Mouse (Mus musculus) small intestine, adult 2 months (tissue): ENCODE results near the gene Rad54l. TPM values are rescaled to one million over a fixed set of nuclear protein-coding genes. Genes with fewer than 3 reads are reported as not detected.

ENCODE experiments used
- H3K27ac ChIP-seq: fragments of 200-500 bp; 2 replicates; pipeline ENCODE4 v1.5.1; 2012; ENCODE audit warnings: low read depth, low read length, control low read depth, inconsistent platforms; ENCODE audit not compliant: insufficient read depth
- H3K27me3 ChIP-seq: fragments of 200-500 bp; 2 replicates; pipeline ENCODE4 v1.6.1; 2012; ENCODE audit warnings: mild to moderate bottlenecking, moderate library complexity, low read length, inconsistent platforms; ENCODE audit not compliant: control insufficient read depth, insufficient read depth
- H3K36me3 ChIP-seq: fragments of 200-500 bp; 2 replicates; pipeline ENCODE4 v1.6.1; 2012; ENCODE audit warnings: mild to moderate bottlenecking, low read length, control low read depth, inconsistent platforms; ENCODE audit not compliant: control insufficient read depth, insufficient read depth
- H3K4me1 ChIP-seq: fragments of 200-500 bp; 2 replicates; pipeline ENCODE4 v1.6.1; 2012; ENCODE audit warnings: low read length, inconsistent platforms, mixed read lengths; ENCODE audit not compliant: control insufficient read depth, insufficient read depth, insufficient read length
- H3K4me3 ChIP-seq: fragments of 200-500 bp; 2 replicates; pipeline ENCODE4 v1.5.1; 2012; ENCODE audit warnings: low read depth, mild to moderate bottlenecking, control low read depth, inconsistent platforms, low read length, moderate library complexity
- CTCF ChIP-seq: fragments of 200-500 bp; IDR thresholded peaks from 2 replicates; pipeline ENCODE4 v1.5.1; 2012; ENCODE audit warnings: low read depth, mild to moderate bottlenecking, control low read depth, inconsistent platforms, low read length, moderate library complexity, mixed read lengths; ENCODE audit not compliant: insufficient replicate concordance, insufficient read length; ENCODE audit errors: extremely low read depth
- POLR2A ChIP-seq: fragments of 200-500 bp; IDR thresholded peaks from 2 replicates; pipeline ENCODE4 v1.6.1; 2012; ENCODE audit warnings: low read depth, mild to moderate bottlenecking, control low read depth, inconsistent platforms, low read length, moderate library complexity
- WGBS: fragments of 180-500 bp; shearing (Covaris S2); methylation state at CpG from one replicate; pipeline ENCODE4 v1.1.7; 2018; 5-methylcytosine and 5-hydroxymethylcytosine counted together
- polyA plus RNA-seq: library from polyadenylated mRNA; depleted of rRNA; stranded (reverse); fragments of >200 nt; gene quantifications from 2 replicates; pipeline ENCODE4 v1.2.3, GENCODE M21; 2012

Rad54l gene
- polyA plus RNA-seq, 1 experiment = 1.5 TPM

GRCm38 (mm10) chr4:116140801-116141574, 17.5 kb upstream of the Rad54l start:
- TF ChIP-seq CTCF (no peak), POLR2A (no peak)
- 77% methylated on average over 7 of the region's 7 CpGs for WGBS
- Histone ChIP-seq H3K27ac (no peak overlapping the region), H3K27me3 (peaks cover 9% of the 10 kb centered on the region; the same call in 1 of the 2 replicates), H3K4me1 (peaks cover 5% of the 10 kb centered on the region), H3K4me3 (no peak overlapping the region), H3K36me3 (no peaks in the 10 kb centered on the region)

- WGBS = 70% methylated on average over 13 of the region's 13 CpGs
- Histone ChIP-seq H3K27me3 (0 out of 2 replicates have a peak, but pooled peaks cover 3% of the 10 kb centered on the region), H3K4me3 (no peak overlapping the region), H3K4me1 (no peaks in the 10 kb centered on the region), H3K36me3 (no peaks in the 10 kb centered on the region), H3K27ac (no peak overlapping the region)
- no peak for TF ChIP-seq CTCF
- no peak for TF ChIP-seq POLR2A
These were observed 14.0 kb upstream of the Rad54l start for GRCm38 (mm10) chr4:116137421-116137996.

- Histone ChIP-seq H3K36me3 (no peaks in the 10 kb centered on the region), H3K4me3 (no peak overlapping the region), H3K27ac (no peak overlapping the region), H3K4me1 (no peaks in the 10 kb centered on the region), H3K27me3 (no peaks in the 10 kb centered on the region)
- TF ChIP-seq CTCF (peak; percentile 42; the same call in 1 of the 2 replicates), POLR2A (no peak)
- WGBS = 39% methylated on average over 2 of the region's 2 CpGs
These were observed 11.5 kb upstream of the Rad54l start for GRCm38 (mm10) chr4:116134990-116135389.

- Histone ChIP-seq H3K4me1 (no peaks in the 10 kb centered on the region), H3K27me3 (no peaks in the 10 kb centered on the region), H3K36me3 (no peaks in the 10 kb centered on the region), H3K27ac (no peak overlapping the region), H3K4me3 (no peak overlapping the region)
- no peak for TF ChIP-seq POLR2A
- no peak for TF ChIP-seq CTCF
- WGBS = 46% methylated on average over 4 of the region's 4 CpGs
These were observed 9.6 kb upstream of the Rad54l start for GRCm38 (mm10) chr4:116133126-116133525.

GRCm38 (mm10) chr4:116127956-116128355, 4.5 kb upstream of the Rad54l start:
- Histone ChIP-seq H3K4me3 (no peak overlapping the region), H3K36me3 (no peaks in the 10 kb centered on the region), H3K27ac (no peak overlapping the region), H3K4me1 (peaks cover 5% of the 10 kb centered on the region; the same call in 1 of the 2 replicates), H3K27me3 (no peaks in the 10 kb centered on the region)
- TF ChIP-seq CTCF (no peak), POLR2A (no peak)
- WGBS = 91% methylated on average over 6 of the region's 6 CpGs

- no peak overlapping the region for H3K4me3 ChIP-seq
- H3K4me1 ChIP-seq = peaks cover 7% of the 10 kb centered on the region; the same call in 1 of the 2 replicates
- H3K36me3 ChIP-seq = no peaks in the 10 kb centered on the region
- no peaks in the 10 kb centered on the region for H3K27me3 ChIP-seq
- no peak overlapping the region for H3K27ac ChIP-seq
- TF ChIP-seq CTCF (no peak), POLR2A (no peak)
- 68% methylated on average over 4 of the region's 4 CpGs for WGBS
These were observed 2.4 kb upstream of the Rad54l start for GRCm38 (mm10) chr4:116125803-116126386.

GRCm38 (mm10) chr4:116122762-116123161, 728 bp downstream of the Rad54l start:
- Histone ChIP-seq H3K27me3 (no peaks in the 10 kb centered on the region), H3K4me3 (peak overlapping the region; percentile 85; the same call in 1 of the 2 replicates), H3K4me1 (peaks cover 7% of the 10 kb centered on the region; the same call in 1 of the 2 replicates), H3K27ac (no peak overlapping the region), H3K36me3 (no peaks in the 10 kb centered on the region)
- TF ChIP-seq CTCF (no peak), POLR2A (no peak)
- 3% methylated on average over 1 of the region's 1 CpGs for WGBS
